Comparison of ENCODE assay signal across 23 mouse cellular contexts in the genomic region with DNA sequence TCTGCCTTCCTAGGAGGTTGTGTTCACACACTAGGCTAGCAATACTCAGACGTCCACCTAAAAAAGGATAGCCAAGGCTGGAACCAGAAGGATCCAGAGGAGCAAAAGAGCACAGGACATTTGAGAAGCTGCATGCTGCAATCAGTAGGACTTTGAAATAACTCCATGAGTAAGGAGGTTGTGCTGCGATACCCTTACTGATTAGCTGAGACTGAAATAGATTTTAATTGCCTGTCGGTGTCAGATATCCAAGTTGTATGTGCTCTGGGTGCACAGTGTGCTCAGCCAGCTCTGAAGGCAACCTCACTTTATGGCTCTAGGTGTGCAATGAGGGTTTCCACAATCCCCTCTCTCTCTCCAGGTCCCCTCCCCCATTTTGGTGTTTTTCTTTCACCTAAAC.
A peak's percentile ranks its signal among the peaks of the same experiment; 100 is the strongest.
DNase-seq lines count a peak whose midpoint lies in the region; ATAC-seq and TF ChIP-seq lines count a peak whose summit lies in the region.
"Had no signal": no experiment of that assay in that cellular context is flagged by ENCODE, and none has a peak within 500 bp of the region (broad histone marks: within the 10 kb centered on the region; RNA-seq: fewer than 3 reads in every experiment).

No protein-coding gene starts in this region.

- peak; percentile 21 for DNase-seq in gastrocnemius, adult 2 months
- no peak for DNase-seq in gastrocnemius, postnatal 14 days
- no peak for DNase-seq in limb, embryonic 11.5 days (ENCODE audit: low spot score)
- no peak for DNase-seq in limb, embryonic 10.5 days (ENCODE audit: low spot score)
- no peak for DNase-seq in cerebellum, adult 8-10 months
- no peak for DNase-seq in adrenal gland, adult (ENCODE audit: inconsistent age in 2 of 2, low spot score in 1 of 2)
- DNase-seq: adrenal gland, adult 2 months; adrenal gland, postnatal 25 days; cerebellum, adult 2 months; cerebellum, postnatal 14 days; embryo, embryonic 11 days; heart, adult 2 months had no signal

- H3K27ac ChIP-seq in gastrocnemius, adult 2 months = peak overlapping the region; percentile 87
- H3K27ac ChIP-seq in limb, embryonic 11.5 days (replicated peaks; ENCODE audit: low read depth, low read length) = no peak overlapping the region; the same call in 1 of the 2 replicates
- H3K27ac ChIP-seq in limb, embryonic 10.5 days = no peak overlapping the region; the same call in 1 of the 2 replicates
- H3K27ac ChIP-seq: embryonic facial prominence, embryonic 15.5 days; forebrain, embryonic 10.5 days; heart, adult 2 months; hindbrain, embryonic 10.5 days; hindbrain, embryonic 14.5 days had no signal

- no peak overlapping the region for H3K4me2 ChIP-seq in limb, embryonic 11.5 days (ENCODE audit: low read depth, severe bottlenecking)
- H3K4me2 ChIP-seq in myocyte (ENCODE audit: low read depth) = peak overlapping the region; percentile 8
- H3K4me2 ChIP-seq: embryonic facial prominence, embryonic 15.5 days; heart, embryonic 12.5 days; hindbrain, embryonic 14.5 days had no signal

- H3ac ChIP-seq in myocyte (ENCODE audit: control insufficient read depth, insufficient read length) = no peak overlapping the region

- intact Hi-C loops in gastrocnemius, adult 2 months (cut with DNase I) = no loop called here
- intact Hi-C loops in gastrocnemius, postnatal 14 days (cut with DNase I; ENCODE audit: low total_unique reads) = no loop called here

- TF ChIP-seq POLR2A in myocyte (IDR thresholded peaks at IDR 0.05; ENCODE audit: insufficient read length, low read depth) = no peak

- WGBS in limb, embryonic 11.5 days = 58% methylated on average over 3 of the region's 3 CpGs
- WGBS in limb, embryonic 10.5 days = 77% methylated on average over 3 of the region's 3 CpGs

- peaks cover 6% of the 10 kb centered on the region for H3K4me1 ChIP-seq in limb, embryonic 11.5 days (ENCODE audit: control insufficient read depth, insufficient read depth, low read length)
- H3K4me1 ChIP-seq in limb, embryonic 10.5 days = peaks cover 16% of the 10 kb centered on the region
- H3K4me1 ChIP-seq: embryonic facial prominence, embryonic 15.5 days had no signal

- TF ChIP-seq CTCF in gastrocnemius, adult 2 months (IDR thresholded peaks at IDR 0.05) = no peak

- no peak overlapping the region for H3K4me3 ChIP-seq in gastrocnemius, adult 2 months
- no peak overlapping the region for H3K4me3 ChIP-seq in limb, embryonic 11.5 days (ENCODE audit: low read depth, low read length)
- H3K4me3 ChIP-seq in limb, embryonic 10.5 days = no peak overlapping the region
- H3K4me3 ChIP-seq in myocyte = no peak overlapping the region
- H3K4me3 ChIP-seq: embryonic facial prominence, embryonic 15.5 days; erythroblast, embryonic 14.5 days; forebrain, embryonic 10.5 days; heart, adult 2 months; heart, embryonic 12.5 days; hindbrain, embryonic 10.5 days had no signal

- ATAC-seq in limb, embryonic 11.5 days (ENCODE audit: insufficient number of reproducible peaks, low FRiP score, low TSS enrichment, low read depth) = peak; percentile 82; the same call in 1 of the 2 replicates
- ATAC-seq: activated CD4-positive, CD25-positive, alpha-beta regulatory T cell, adult 4 months; forebrain, embryonic 14.5 days; Patski had no signal

- no peak overlapping the region for H3K9ac ChIP-seq in limb, embryonic 11.5 days (ENCODE audit: low read length)
- H3K9ac ChIP-seq: embryonic facial prominence, embryonic 15.5 days; heart, embryonic 12.5 days; hindbrain, embryonic 14.5 days had no signal

- H3K79me2 ChIP-seq in myocyte (ENCODE audit: control insufficient read depth, insufficient read depth) = no peaks in the 10 kb centered on the region

- no peaks in the 10 kb centered on the region for H3K27me3 ChIP-seq in limb, embryonic 11.5 days (ENCODE audit: control insufficient read depth, insufficient read depth, low read length)
- H3K27me3 ChIP-seq in limb, embryonic 10.5 days (ENCODE audit: low read depth, poor library complexity, severe bottlenecking) = no peaks in the 10 kb centered on the region
- H3K27me3 ChIP-seq in myocyte (ENCODE audit: control insufficient read depth, insufficient read depth, insufficient read length) = no peaks in the 10 kb centered on the region
- H3K27me3 ChIP-seq: CH12.LX; embryonic facial prominence, embryonic 15.5 days; heart, embryonic 12.5 days; Patski had no signal

- H3K36me3 ChIP-seq in limb, embryonic 11.5 days (ENCODE audit: control insufficient read depth, insufficient read depth, low read length) = no peaks in the 10 kb centered on the region
- H3K36me3 ChIP-seq in limb, embryonic 10.5 days = no peaks in the 10 kb centered on the region
- no peaks in the 10 kb centered on the region for H3K36me3 ChIP-seq in myocyte (ENCODE audit: control insufficient read depth, insufficient read depth)
- H3K36me3 ChIP-seq: embryonic facial prominence, embryonic 15.5 days; forebrain, embryonic 10.5 days; heart, embryonic 12.5 days; hindbrain, embryonic 10.5 days had no signal

- no peaks in the 10 kb centered on the region for H3K9me3 ChIP-seq in limb, embryonic 11.5 days (ENCODE audit: control insufficient read depth, low read length)
- no peaks in the 10 kb centered on the region for H3K9me3 ChIP-seq in limb, embryonic 10.5 days (replicated peaks)
- H3K9me3 ChIP-seq: embryonic facial prominence, embryonic 15.5 days; forebrain, embryonic 10.5 days; heart, embryonic 12.5 days; hindbrain, embryonic 10.5 days had no signal

TF ChIP-seq in myocyte, 11 proteins besides CTCF, POLR2A, EP300 and RAD21:
- peak; percentile 52; the same call in 1 of the 2 replicates for TF ChIP-seq CEBPB (IDR thresholded peaks at IDR 0.05; ENCODE audit: insufficient read depth, poor library complexity, severe bottlenecking)
- TF ChIP-seq MYOD1 (IDR thresholded peaks at IDR 0.05; ENCODE audit: control insufficient read depth in 1 of 3, insufficient read length in 2 of 3, low read depth in 2 of 3) = no peak
